Mouse (Mus musculus) heart, postnatal 0 days (tissue): ENCODE data around the gene Cfap52. TPM values are rescaled to one million over a fixed set of nuclear protein-coding genes. Genes with fewer than 3 reads are reported as not detected.

Source experiments
- ATAC-seq: fragments of 200-750 bp; cut with Nextera tagmentation; 2 replicates; pipeline ENCODE4 v1.8.0; 2017; ENCODE audit warnings: low read depth, moderate number of reproducible peaks, moderate library complexity; ENCODE audit not compliant: insufficient read depth
- DNase-seq: peaks from one replicate; pipeline ENCODE4 v3.0.0-alpha.2; 2016; ENCODE audit warnings: low spot score
- H3K27ac ChIP-seq: fragments of 300-500 bp; sonication (generic); 2 replicates; pipeline ENCODE4 v1.5.1; 2014; ENCODE audit warnings: low read depth, mild to moderate bottlenecking
- H3K27me3 ChIP-seq: fragments of 300-500 bp; sonication (generic); 2 replicates; pipeline ENCODE4 v1.6.1; 2014; ENCODE audit warnings: low read length, mixed read lengths; ENCODE audit not compliant: control insufficient read depth, insufficient read depth
- H3K36me3 ChIP-seq: fragments of 300-500 bp; sonication (generic); replicated peaks from 2 replicates; pipeline ENCODE4 v1.6.1; 2014; ENCODE audit warnings: low read length, mixed read lengths; ENCODE audit not compliant: control insufficient read depth, insufficient read depth
- H3K4me1 ChIP-seq: fragments of 300-500 bp; sonication (generic); 2 replicates; pipeline ENCODE4 v1.6.1; 2014; ENCODE audit warnings: antibody characterized with exemption; ENCODE audit not compliant: control insufficient read depth, insufficient read depth
- H3K4me2 ChIP-seq: fragments of 300-500 bp; sonication (generic); 2 replicates; pipeline ENCODE4 v1.6.1; 2014; ENCODE audit warnings: low read depth, mild to moderate bottlenecking, low read length, moderate library complexity
- H3K4me3 ChIP-seq: fragments of 300-500 bp; sonication (generic); 2 replicates; pipeline ENCODE4 v1.5.1; 2014; ENCODE audit warnings: low read depth, low read length
- H3K9ac ChIP-seq: fragments of 300-500 bp; sonication (generic); replicated peaks from 2 replicates; pipeline ENCODE4 v1.6.1; 2014; ENCODE audit warnings: low read depth, low read length, mixed read lengths
- H3K9me3 ChIP-seq: fragments of 300-500 bp; sonication (generic); replicated peaks from 2 replicates; pipeline ENCODE4 v1.6.1; 2016; ENCODE audit warnings: low read length; ENCODE audit not compliant: control insufficient read depth
- CTCF ChIP-seq: IDR thresholded peaks from 2 replicates; pipeline ENCODE4 v1.5.1; 2016; ENCODE audit warnings: antibody characterized with exemption, control low read depth, low read depth
- EP300 ChIP-seq: IDR thresholded peaks from 2 replicates; pipeline ENCODE4 v1.6.1; 2016; ENCODE audit warnings: antibody characterized with exemption, low read depth
- WGBS: fragments of 180-500 bp; shearing (Covaris S2); extraction: QIAGEN DNeasy Blood & Tissue Kit; methylation state at CpG from one replicate; pipeline ENCODE4 v1.1.7; 2014; 5-methylcytosine and 5-hydroxymethylcytosine counted together
- polyA plus RNA-seq: library from polyadenylated mRNA; unstranded; fragments of >200 nt; fragmentation: Nextera tagmentation; extraction: Ambion mirVana; gene quantifications from 2 replicates; pipeline ENCODE4 v1.2.1, GENCODE M21; 2015
- total RNA-seq: library from RNA; depleted of rRNA; stranded (reverse); fragments of >200 nt; gene quantifications from 2 replicates; pipeline ENCODE4 v1.2.3, GENCODE M21; 2014; ENCODE audit warnings: low replicate concordance

Cfap52 gene
- total and polyA plus RNA-seq, 2 experiments from 2014 or later, result 0.12 TPM; not detected in 1

DNA sequence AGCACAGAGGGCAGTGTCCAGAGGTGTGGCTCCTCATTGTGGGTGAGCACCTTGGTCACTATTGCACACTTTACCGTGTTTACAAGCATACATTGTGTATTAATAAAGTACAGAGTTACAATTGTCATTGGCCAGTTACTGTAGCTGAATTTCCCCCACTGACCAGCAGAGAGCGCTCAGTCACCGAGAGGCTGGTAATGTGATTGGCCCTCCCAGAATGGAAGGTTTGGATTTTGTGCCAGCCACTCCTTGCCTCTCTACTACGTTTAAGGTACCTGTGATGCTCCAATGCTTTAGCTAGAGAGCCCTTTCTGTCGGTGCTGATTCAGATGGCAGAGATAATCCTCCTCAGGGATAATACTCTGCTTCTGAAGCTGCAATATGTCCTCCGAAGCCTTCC lies 38.7 kb upstream of the Cfap52 start:
- H3K4me1 ChIP-seq, result no peaks in the 10 kb centered on the region
- no peak overlapping the region for H3K4me3 ChIP-seq
- 20% methylated on average over 6 of the region's 6 CpGs for WGBS
- DNase-seq (peak; percentile 50), ATAC-seq (no peak)
- no peaks in the 10 kb centered on the region for H3K9me3 ChIP-seq
- no peaks in the 10 kb centered on the region for H3K36me3 ChIP-seq
- no peak overlapping the region for H3K4me2 ChIP-seq
- H3K27me3 ChIP-seq, result no peaks in the 10 kb centered on the region
- no peak overlapping the region for H3K9ac ChIP-seq
- peak; percentile 97 for TF ChIP-seq CTCF
- no peak for TF ChIP-seq EP300
- H3K27ac ChIP-seq, result no peak overlapping the region

DNA sequence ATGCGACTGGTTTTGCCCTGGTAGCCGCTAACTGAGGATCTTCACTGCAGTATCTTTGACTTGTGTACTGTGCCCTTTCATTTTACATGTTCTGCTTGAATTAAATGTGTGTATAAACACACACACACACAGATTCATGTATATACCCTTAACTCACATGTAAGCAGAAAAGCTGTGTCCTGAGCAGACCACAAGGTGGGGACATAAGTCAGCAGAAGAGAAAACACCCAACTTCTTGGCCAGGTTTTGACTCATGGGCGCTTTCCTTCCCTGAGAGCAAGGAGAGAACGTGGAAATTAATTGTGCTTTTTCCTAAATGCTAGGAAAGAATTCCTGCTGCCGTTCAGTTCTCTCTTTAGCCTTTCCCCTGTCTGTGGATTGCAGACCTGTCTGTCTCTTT lies 34.2 kb upstream of the Cfap52 start:
- Histone ChIP-seq H3K27ac (no peak overlapping the region), H3K4me1 (no peaks in the 10 kb centered on the region), H3K36me3 (no peaks in the 10 kb centered on the region), H3K9me3 (no peaks in the 10 kb centered on the region), H3K4me3 (no peak overlapping the region), H3K27me3 (no peaks in the 10 kb centered on the region), H3K9ac (no peak overlapping the region), H3K4me2 (no peak overlapping the region)
- 75% methylated on average over 5 of the region's 5 CpGs for WGBS
- ATAC-seq, result no peak
- TF ChIP-seq CTCF (peak; percentile 56), EP300 (no peak)
- no peak for DNase-seq

DNA sequence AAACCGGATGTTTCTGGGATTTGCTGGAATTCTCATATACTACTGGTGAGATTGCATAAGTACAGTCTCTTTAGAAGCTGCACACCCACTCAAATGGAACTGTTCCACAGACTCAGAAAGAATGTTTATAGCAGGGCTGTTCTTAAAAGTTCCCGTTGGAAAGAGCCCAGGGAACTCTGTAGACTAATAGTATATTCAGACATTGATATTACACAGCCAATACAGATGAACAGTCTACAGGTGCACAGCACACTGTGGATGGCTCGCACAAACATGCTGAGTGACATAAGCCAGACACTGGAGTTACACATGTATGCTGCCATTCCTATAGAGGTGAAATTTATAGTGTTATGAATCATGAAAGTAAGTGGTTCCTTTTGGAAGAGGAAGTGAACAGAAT lies 33.5 kb upstream of the Cfap52 start:
- ATAC-seq, result no peak
- WGBS, result 66% methylated on average over 3 of the region's 3 CpGs

DNA sequence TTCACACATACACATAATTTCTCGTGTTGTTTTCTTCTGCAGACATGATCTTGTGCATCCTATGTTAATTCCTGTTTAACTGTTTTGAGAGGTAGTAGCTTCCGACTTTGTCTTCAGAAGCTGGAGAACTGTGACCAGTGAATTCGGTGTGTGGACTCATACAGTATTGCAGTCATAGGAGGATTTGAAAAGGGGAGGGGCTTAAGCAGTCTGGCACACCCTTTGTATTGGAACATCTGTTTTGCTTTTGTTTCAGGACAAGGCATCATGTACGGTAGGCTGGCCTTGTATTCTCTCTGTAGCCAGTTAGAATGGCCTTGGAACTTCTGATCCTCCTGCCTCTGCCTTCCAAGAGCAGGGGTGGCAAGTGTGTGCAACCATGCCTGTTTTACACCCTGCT lies 30.5 kb upstream of the Cfap52 start:
- H3K4me1 ChIP-seq, result no peaks in the 10 kb centered on the region
- no peaks in the 10 kb centered on the region for H3K27me3 ChIP-seq
- H3K9me3 ChIP-seq, result no peaks in the 10 kb centered on the region
- no peak for ATAC-seq
- TF ChIP-seq CTCF, result no peak
- no peak for TF ChIP-seq EP300
- DNase-seq, result no peak
- 0 out of 2 replicates have a peak, but pooled peaks cover 5% of the 10 kb centered on the region for H3K36me3 ChIP-seq
- H3K27ac ChIP-seq, result no peak overlapping the region
- no peak overlapping the region for H3K4me2 ChIP-seq
- no peak overlapping the region for H3K9ac ChIP-seq
- WGBS, result 78% methylated on average over 4 of the region's 4 CpGs
- no peak overlapping the region for H3K4me3 ChIP-seq

More for the DNA sequence above, 33.5 kb upstream of the Cfap52 start:
- Histone ChIP-seq H3K4me2 (no peak overlapping the region), H3K9me3 (no peaks in the 10 kb centered on the region), H3K4me1 (no peaks in the 10 kb centered on the region), H3K4me3 (no peak overlapping the region), H3K36me3 (0 out of 2 replicates have a peak, but pooled peaks cover 4% of the 10 kb centered on the region), H3K27me3 (no peaks in the 10 kb centered on the region), H3K27ac (no peak overlapping the region), H3K9ac (no peak overlapping the region)
- TF ChIP-seq EP300 (no peak), CTCF (no peak)
- no peak for DNase-seq

DNA sequence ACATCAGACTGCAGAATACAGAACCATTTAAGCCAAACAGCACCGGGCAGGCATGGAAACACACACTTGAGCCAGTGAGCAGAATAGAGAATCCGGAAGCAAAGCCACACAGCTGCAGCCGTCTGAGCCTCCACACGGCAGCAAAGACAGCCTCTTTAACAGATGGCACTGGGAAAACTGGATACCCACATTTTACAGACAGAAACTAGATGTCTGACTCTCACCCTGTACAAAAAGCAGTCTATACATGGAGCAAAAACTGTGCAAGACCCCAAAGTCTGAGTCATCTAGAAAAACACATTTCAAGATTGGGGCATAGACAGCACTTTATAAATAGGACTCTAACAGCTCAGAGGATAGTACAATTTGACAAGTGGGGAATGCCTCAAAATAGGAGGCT lies 25.8 kb upstream of the Cfap52 start:
- Histone ChIP-seq H3K9ac (no peak overlapping the region), H3K4me2 (no peak overlapping the region), H3K4me1 (no peaks in the 10 kb centered on the region), H3K27me3 (no peaks in the 10 kb centered on the region), H3K9me3 (no peaks in the 10 kb centered on the region), H3K36me3 (peaks cover 10% of the 10 kb centered on the region; the same call in 1 of the 2 replicates), H3K4me3 (no peak overlapping the region), H3K27ac (no peak overlapping the region)
- TF ChIP-seq EP300 (no peak), CTCF (no peak)
- no peak for ATAC-seq
- 84% methylated on average over 4 of the region's 4 CpGs for WGBS
- no peak for DNase-seq

DNA sequence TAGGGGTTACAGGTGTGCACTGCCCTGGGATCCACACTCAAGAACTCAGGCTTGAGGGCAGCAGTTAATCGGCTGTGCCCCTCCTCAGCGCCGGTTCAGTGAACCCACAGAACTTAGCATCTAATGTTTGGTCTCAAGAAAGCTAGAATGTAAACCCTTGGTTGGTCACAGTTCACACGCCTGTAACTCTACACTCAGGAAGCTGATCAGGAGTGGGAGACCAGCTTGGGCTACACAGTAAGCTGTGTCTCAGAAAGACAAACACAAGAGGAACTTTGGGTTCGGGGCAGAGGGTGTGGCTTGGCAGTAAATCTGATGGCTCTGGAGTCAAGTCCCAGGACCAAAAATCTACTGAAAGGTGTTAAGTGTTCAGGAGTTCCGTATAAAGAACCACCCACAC lies 18.1 kb upstream of the Cfap52 start:
- no peak overlapping the region for H3K4me2 ChIP-seq
- 0 out of 2 replicates have a peak, but pooled peaks cover 6% of the 10 kb centered on the region for H3K4me1 ChIP-seq
- ATAC-seq (no peak), DNase-seq (no peak)
- no peaks in the 10 kb centered on the region for H3K27me3 ChIP-seq
- no peak overlapping the region for H3K4me3 ChIP-seq
- WGBS, result 83% methylated on average over 6 of the region's 6 CpGs
- TF ChIP-seq EP300 (no peak), CTCF (no peak)
- peaks cover 23% of the 10 kb centered on the region; the same call in 1 of the 2 replicates for H3K36me3 ChIP-seq
- no peak overlapping the region for H3K9ac ChIP-seq
- H3K9me3 ChIP-seq, result no peaks in the 10 kb centered on the region
- no peak overlapping the region for H3K27ac ChIP-seq
